Mouse (Mus musculus) embryonic facial prominence, embryonic 13.5 days (tissue): ENCODE measurements around the gene Rere. TPM values are rescaled to one million over a fixed set of nuclear protein-coding genes. Genes with fewer than 3 reads are reported as not detected.

Experiments
- ATAC-seq: fragments of 200-750 bp; cut with Nextera tagmentation; 2 replicates; pipeline ENCODE4 v1.8.0; 2017; ENCODE audit warnings: low read depth; ENCODE audit not compliant: insufficient number of reproducible peaks, insufficient read depth, low FRiP score, low TSS enrichment
- H3K27ac ChIP-seq: fragments of 300-500 bp; sonication (generic); 2 replicates; pipeline ENCODE4 v1.5.1; 2015; ENCODE audit warnings: moderate library complexity, mild to moderate bottlenecking, inconsistent platforms
- H3K27me3 ChIP-seq: fragments of 300-500 bp; sonication (generic); 2 replicates; pipeline ENCODE4 v1.6.1; 2015; ENCODE audit warnings: mild to moderate bottlenecking, inconsistent platforms
- H3K36me3 ChIP-seq: fragments of 300-500 bp; sonication (generic); 2 replicates; pipeline ENCODE4 v1.6.1; 2015; ENCODE audit warnings: mild to moderate bottlenecking, inconsistent platforms
- H3K4me1 ChIP-seq: fragments of 300-500 bp; sonication (generic); 2 replicates; pipeline ENCODE4 v1.6.1; 2015; ENCODE audit warnings: inconsistent platforms
- H3K4me2 ChIP-seq: fragments of 300-500 bp; sonication (generic); 2 replicates; pipeline ENCODE4 v1.6.1; 2015; ENCODE audit warnings: moderate library complexity, mild to moderate bottlenecking, inconsistent platforms
- H3K4me3 ChIP-seq: fragments of 300-500 bp; sonication (generic); 2 replicates; pipeline ENCODE4 v1.5.1; 2015; ENCODE audit warnings: mild to moderate bottlenecking, inconsistent platforms
- H3K9ac ChIP-seq: fragments of 300-500 bp; sonication (generic); 2 replicates; pipeline ENCODE4 v1.6.1; 2015; ENCODE audit warnings: mild to moderate bottlenecking, inconsistent platforms
- H3K9me3 ChIP-seq: fragments of 300-500 bp; sonication (generic); 2 replicates; pipeline ENCODE4 v1.6.1; 2016; ENCODE audit warnings: inconsistent platforms
- WGBS: fragments of 180-500 bp; shearing (Covaris S2); methylation state at CpG from one replicate; pipeline ENCODE4 v1.1.7; 2015; ENCODE audit warnings: mixed read lengths; 5-methylcytosine and 5-hydroxymethylcytosine counted together
- polyA plus RNA-seq: library from polyadenylated mRNA; unstranded; fragments of >200 nt; fragmentation: Nextera tagmentation; extraction: Ambion mirVana; gene quantifications from 2 replicates; pipeline ENCODE4 v1.2.1, GENCODE M21; 2015

Rere gene
- polyA plus RNA-seq, 1 experiment from 2014 or later = 23.3 TPM

- WGBS = 79% methylated on average over 7 of the region's 7 CpGs
- no peak overlapping the region for H3K4me3 ChIP-seq
- no peak for ATAC-seq
- no peak overlapping the region for H3K4me2 ChIP-seq
- no peaks in the 10 kb centered on the region for H3K27me3 ChIP-seq
- H3K9me3 ChIP-seq = no peaks in the 10 kb centered on the region
- H3K9ac ChIP-seq = no peak overlapping the region
- H3K27ac ChIP-seq = no peak overlapping the region
- H3K36me3 ChIP-seq = peaks cover 88% of the 10 kb centered on the region
- no peaks in the 10 kb centered on the region for H3K4me1 ChIP-seq
These were observed 337.6 kb downstream of the Rere start for GRCm38 (mm10) chr4:150619011-150619410.

GRCm38 (mm10) chr4:150622641-150623040 lies 341.2 kb downstream of the Rere start:
- Histone ChIP-seq H3K27me3 (no peaks in the 10 kb centered on the region), H3K36me3 (peaks cover 51% of the 10 kb centered on the region), H3K9me3 (no peaks in the 10 kb centered on the region), H3K27ac (no peak overlapping the region), H3K4me2 (no peak overlapping the region), H3K4me1 (no peaks in the 10 kb centered on the region), H3K4me3 (no peak overlapping the region), H3K9ac (no peak overlapping the region)
- ATAC-seq = no peak
- WGBS = 92% methylated on average over 13 of the region's 13 CpGs

GRCm38 (mm10) chr4:150624214-150624823 lies 342.9 kb downstream of the Rere start:
- Histone ChIP-seq H3K27ac (no peak overlapping the region), H3K36me3 (peaks cover 35% of the 10 kb centered on the region), H3K9ac (no peak overlapping the region), H3K9me3 (no peaks in the 10 kb centered on the region), H3K4me1 (no peaks in the 10 kb centered on the region), H3K27me3 (no peaks in the 10 kb centered on the region), H3K4me2 (no peak overlapping the region), H3K4me3 (no peak overlapping the region)
- no peak for ATAC-seq
- WGBS = 67% methylated on average over 11 of the region's 11 CpGs

- H3K27ac ChIP-seq = no peak overlapping the region
- peaks cover 31% of the 10 kb centered on the region for H3K36me3 ChIP-seq
- H3K9me3 ChIP-seq = no peaks in the 10 kb centered on the region
- H3K4me2 ChIP-seq = no peak overlapping the region
- H3K4me1 ChIP-seq = no peaks in the 10 kb centered on the region
- ATAC-seq = no peak
- WGBS = 76% methylated on average over 4 of the region's 4 CpGs
- H3K9ac ChIP-seq = no peak overlapping the region
- H3K4me3 ChIP-seq = no peak overlapping the region
- H3K27me3 ChIP-seq = no peaks in the 10 kb centered on the region
These were observed 343.5 kb downstream of the Rere start for GRCm38 (mm10) chr4:150624933-150625332.

GRCm38 (mm10) chr4:150625425-150625824 lies 344.0 kb downstream of the Rere start:
- H3K27ac ChIP-seq = no peak overlapping the region
- no peak overlapping the region for H3K9ac ChIP-seq
- whole genome bisulfite sequencing = 72% methylated on average over 1 of the region's 1 CpGs
- H3K36me3 ChIP-seq = peaks cover 26% of the 10 kb centered on the region
- no peaks in the 10 kb centered on the region for H3K4me1 ChIP-seq
- H3K9me3 ChIP-seq = no peaks in the 10 kb centered on the region
- H3K27me3 ChIP-seq = no peaks in the 10 kb centered on the region
- no peak overlapping the region for H3K4me3 ChIP-seq
- H3K4me2 ChIP-seq = no peak overlapping the region
- no peak for ATAC-seq

GRCm38 (mm10) chr4:150625951-150626732 lies 344.7 kb downstream of the Rere start:
- H3K36me3 ChIP-seq = peaks cover 19% of the 10 kb centered on the region
- WGBS = 46% methylated on average over 6 of the region's 6 CpGs
- H3K9ac ChIP-seq = no peak overlapping the region
- H3K9me3 ChIP-seq = no peaks in the 10 kb centered on the region
- no peaks in the 10 kb centered on the region for H3K27me3 ChIP-seq
- H3K4me2 ChIP-seq = no peak overlapping the region
- H3K4me3 ChIP-seq = no peak overlapping the region
- H3K27ac ChIP-seq = no peak overlapping the region
- H3K4me1 ChIP-seq = no peaks in the 10 kb centered on the region
- ATAC-seq = no peak

- Histone ChIP-seq H3K9ac (no peak overlapping the region), H3K4me1 (no peaks in the 10 kb centered on the region)
These were observed 347.8 kb downstream of the Rere start for GRCm38 (mm10) chr4:150629266-150629665.

GRCm38 (mm10) chr4:150635568-150635967 lies 354.1 kb downstream of the Rere start:
- Histone ChIP-seq H3K4me2 (no peak overlapping the region), H3K36me3 (no peaks in the 10 kb centered on the region), H3K9me3 (no peaks in the 10 kb centered on the region), H3K27me3 (no peaks in the 10 kb centered on the region), H3K4me3 (no peak overlapping the region), H3K9ac (no peak overlapping the region), H3K27ac (no peak overlapping the region), H3K4me1 (no peaks in the 10 kb centered on the region)
- no peak for ATAC-seq
- WGBS = 86% methylated on average over 10 of the region's 10 CpGs

More at GRCm38 (mm10) chr4:150629266-150629665, 347.8 kb downstream of the Rere start:
- no peak overlapping the region for H3K27ac ChIP-seq
- H3K4me2 ChIP-seq = no peak overlapping the region
- H3K36me3 ChIP-seq = no peaks in the 10 kb centered on the region
- no peak overlapping the region for H3K4me3 ChIP-seq
- no peak for ATAC-seq
- WGBS = 82% methylated on average over 11 of the region's 11 CpGs
- H3K9me3 ChIP-seq = no peaks in the 10 kb centered on the region
- H3K27me3 ChIP-seq = no peaks in the 10 kb centered on the region

GRCm38 (mm10) chr4:150636635-150637034 lies 355.2 kb downstream of the Rere start:
- no peak overlapping the region for H3K4me2 ChIP-seq
- H3K4me3 ChIP-seq = no peak overlapping the region
- no peak for ATAC-seq
- no peaks in the 10 kb centered on the region for H3K9me3 ChIP-seq
- no peaks in the 10 kb centered on the region for H3K4me1 ChIP-seq
- no peaks in the 10 kb centered on the region for H3K27me3 ChIP-seq
- no peak overlapping the region for H3K9ac ChIP-seq
- 79% methylated on average over 6 of the region's 6 CpGs for WGBS
- no peak overlapping the region for H3K27ac ChIP-seq
- no peaks in the 10 kb centered on the region for H3K36me3 ChIP-seq

- Histone ChIP-seq H3K4me2 (no peak overlapping the region), H3K9ac (no peak overlapping the region), H3K27me3 (no peaks in the 10 kb centered on the region), H3K4me1 (no peaks in the 10 kb centered on the region), H3K36me3 (no peaks in the 10 kb centered on the region), H3K9me3 (no peaks in the 10 kb centered on the region), H3K4me3 (no peak overlapping the region), H3K27ac (no peak overlapping the region)
- no peak for ATAC-seq
- 88% methylated on average over 9 of the region's 9 CpGs for WGBS
These were observed 362.9 kb downstream of the Rere start for GRCm38 (mm10) chr4:150644299-150644698.

GRCm38 (mm10) chr4:150649327-150649726 lies 367.9 kb downstream of the Rere start:
- WGBS = 83% methylated on average over 5 of the region's 5 CpGs
- Histone ChIP-seq H3K9ac (no peak overlapping the region), H3K27me3 (peaks cover 28% of the 10 kb centered on the region)

More at GRCm38 (mm10) chr4:150649327-150649726, 367.9 kb downstream of the Rere start:
- H3K4me1 ChIP-seq = peaks cover 8% of the 10 kb centered on the region; the same call in 1 of the 2 replicates
- H3K9me3 ChIP-seq = no peaks in the 10 kb centered on the region
- H3K4me3 ChIP-seq = no peak overlapping the region
- H3K4me2 ChIP-seq = no peak overlapping the region
- ATAC-seq = no peak
- no peak overlapping the region for H3K27ac ChIP-seq
- H3K36me3 ChIP-seq = no peaks in the 10 kb centered on the region
